Mouse (Mus musculus): Measurements from ENCODE around the gene Gm38392. TPM values are rescaled to one million over a fixed set of nuclear protein-coding genes. Genes with fewer than 3 reads are reported as not detected.

Gene Gm38392
- total and polyA plus RNA-seq, 2 experiments from 2014 or later = 0.21 TPM; not detected in 1

GRCm38 (mm10) chr3:88216534-88217326, 70.3 kb downstream of the Gm38392 start:
- no peak for ATAC-seq (ENCODE audit: low FRiP score)
- 22% methylated on average over 7 of the region's 7 CpGs for WGBS
- peak; percentile 72 for DNase-seq (ENCODE audit: low spot score)

GRCm38 (mm10) chr3:88216116-88216515, 70.9 kb downstream of the Gm38392 start:
- 17% methylated on average over 6 of the region's 6 CpGs for WGBS
- H3K9me3 ChIP-seq (ENCODE audit: low read length) = no peaks in the 10 kb centered on the region
- no peak for TF ChIP-seq CTCF (IDR thresholded peaks at IDR 0.05)

More at GRCm38 (mm10) chr3:88216534-88217326, 70.3 kb downstream of the Gm38392 start:
- Histone ChIP-seq H3K9me3 (ENCODE audit: low read length) (no peaks in the 10 kb centered on the region), H3K36me3 (ENCODE audit: insufficient read depth, low read length) (peaks cover 8% of the 10 kb centered on the region; the same call in 1 of the 2 replicates), H3K27ac (ENCODE audit: low read depth, low read length) (peak overlapping the region; percentile 87), H3K27me3 (ENCODE audit: insufficient read depth, low read length) (peaks cover 13% of the 10 kb centered on the region), H3K4me3 (ENCODE audit: low read depth, low read length) (peak overlapping the region; percentile 46), H3K4me1 (ENCODE audit: insufficient read depth, low read length) (peaks cover 5% of the 10 kb centered on the region; the same call in 1 of the 2 replicates), H3K4me2 (ENCODE audit: low read depth, low read length, poor library complexity, severe bottlenecking) (peak overlapping the region; percentile 72), H3K9ac (replicated peaks; ENCODE audit: low read length, poor library complexity, severe bottlenecking) (peak overlapping the region; percentile 87)
- no peak for TF ChIP-seq CTCF (IDR thresholded peaks at IDR 0.05)

GRCm38 (mm10) chr3:88215553-88216004, 71.4 kb downstream of the Gm38392 start:
- H3K4me3 ChIP-seq (ENCODE audit: low read depth, low read length) = peak overlapping the region; percentile 46
- H3K36me3 ChIP-seq (ENCODE audit: insufficient read depth, low read length) = 0 out of 2 replicates have a peak, but pooled peaks cover 4% of the 10 kb centered on the region
- H3K4me1 ChIP-seq (ENCODE audit: insufficient read depth, low read length) = peaks cover 5% of the 10 kb centered on the region; the same call in 1 of the 2 replicates
- peak overlapping the region; percentile 72 for H3K4me2 ChIP-seq (ENCODE audit: low read depth, low read length, poor library complexity, severe bottlenecking)
- DNase-seq (ENCODE audit: low spot score) (no peak), ATAC-seq (ENCODE audit: low FRiP score) (no peak)
- WGBS = 11% methylated on average over 23 of the region's 23 CpGs
- peaks cover 13% of the 10 kb centered on the region for H3K27me3 ChIP-seq (ENCODE audit: insufficient read depth, low read length)
- H3K9ac ChIP-seq (replicated peaks; ENCODE audit: low read length, poor library complexity, severe bottlenecking) = peak overlapping the region; percentile 87
- H3K27ac ChIP-seq (ENCODE audit: low read depth, low read length) = peak overlapping the region; percentile 87
- H3K9me3 ChIP-seq (ENCODE audit: low read length) = no peaks in the 10 kb centered on the region
- no peak for TF ChIP-seq CTCF (IDR thresholded peaks at IDR 0.05)

More at GRCm38 (mm10) chr3:88216116-88216515, 70.9 kb downstream of the Gm38392 start:
- Histone ChIP-seq H3K36me3 (ENCODE audit: insufficient read depth, low read length) (peaks cover 5% of the 10 kb centered on the region; the same call in 1 of the 2 replicates), H3K27ac (ENCODE audit: low read depth, low read length) (peak overlapping the region; percentile 87), H3K27me3 (ENCODE audit: insufficient read depth, low read length) (peaks cover 13% of the 10 kb centered on the region), H3K4me2 (ENCODE audit: low read depth, low read length, poor library complexity, severe bottlenecking) (peak overlapping the region; percentile 72), H3K4me3 (ENCODE audit: low read depth, low read length) (peak overlapping the region; percentile 46), H3K4me1 (ENCODE audit: insufficient read depth, low read length) (peaks cover 5% of the 10 kb centered on the region; the same call in 1 of the 2 replicates), H3K9ac (replicated peaks; ENCODE audit: low read length, poor library complexity, severe bottlenecking) (peak overlapping the region; percentile 87)
- ATAC-seq (ENCODE audit: low FRiP score) (no peak), DNase-seq (ENCODE audit: low spot score) (no peak)

GRCm38 (mm10) chr3:88214971-88215552, 71.9 kb downstream of the Gm38392 start:
- WGBS = 8% methylated on average over 48 of the region's 48 CpGs
- no peak for TF ChIP-seq CTCF (IDR thresholded peaks at IDR 0.05)
- ATAC-seq (ENCODE audit: low FRiP score) (no peak), DNase-seq (ENCODE audit: low spot score) (no peak)
- Histone ChIP-seq H3K36me3 (ENCODE audit: insufficient read depth, low read length) (0 out of 2 replicates have a peak, but pooled peaks cover 4% of the 10 kb centered on the region), H3K9ac (replicated peaks; ENCODE audit: low read length, poor library complexity, severe bottlenecking) (peak overlapping the region; percentile 87), H3K9me3 (ENCODE audit: low read length) (no peaks in the 10 kb centered on the region), H3K27me3 (ENCODE audit: insufficient read depth, low read length) (peaks cover 13% of the 10 kb centered on the region), H3K4me2 (ENCODE audit: low read depth, low read length, poor library complexity, severe bottlenecking) (peak overlapping the region; percentile 72), H3K4me3 (ENCODE audit: low read depth, low read length) (peak overlapping the region; percentile 46), H3K27ac (ENCODE audit: low read depth, low read length) (peak overlapping the region; percentile 87), H3K4me1 (ENCODE audit: insufficient read depth, low read length) (peaks cover 5% of the 10 kb centered on the region; the same call in 1 of the 2 replicates)

- Histone ChIP-seq H3K27me3 (ENCODE audit: insufficient read depth, low read length) (peaks cover 13% of the 10 kb centered on the region), H3K4me2 (ENCODE audit: low read depth, low read length, poor library complexity, severe bottlenecking) (peak overlapping the region; percentile 72), H3K9ac (replicated peaks; ENCODE audit: low read length, poor library complexity, severe bottlenecking) (peak overlapping the region; percentile 87), H3K36me3 (ENCODE audit: insufficient read depth, low read length) (0 out of 2 replicates have a peak, but pooled peaks cover 3% of the 10 kb centered on the region), H3K9me3 (ENCODE audit: low read length) (no peaks in the 10 kb centered on the region), H3K27ac (ENCODE audit: low read depth, low read length) (peak overlapping the region; percentile 87), H3K4me1 (ENCODE audit: insufficient read depth, low read length) (peaks cover 8% of the 10 kb centered on the region; the same call in 1 of the 2 replicates), H3K4me3 (ENCODE audit: low read depth, low read length) (peak overlapping the region; percentile 46)
- TF ChIP-seq CTCF (IDR thresholded peaks at IDR 0.05) = peak; percentile 48
- DNase-seq (ENCODE audit: low spot score) = peak; percentile 96
- WGBS = 5% methylated on average over 35 of the region's 42 CpGs
- peak; percentile 86 for ATAC-seq (ENCODE audit: low FRiP score)
Observed at GRCm38 (mm10) chr3:88214197-88214938, 72.6 kb downstream of the Gm38392 start.

All from midbrain, postnatal 0 days (tissue).